Mouse (Mus musculus) E14TG2a.4 (cell line): ENCODE measurements around the gene Itgb1.

Experiments
- H3K27me3 ChIP-seq: 2 replicates; pipeline ENCODE4 v1.6.1; 2014; ENCODE audit warnings: low read length, control low read depth; ENCODE audit not compliant: insufficient read depth
- H3K36me3 ChIP-seq: 2 replicates; pipeline ENCODE4 v1.6.1; 2014; ENCODE audit warnings: low read length, control low read depth; ENCODE audit not compliant: insufficient read depth
- H3K4me1 ChIP-seq: replicated peaks from 2 replicates; pipeline ENCODE4 v1.6.1; 2014; ENCODE audit warnings: low read depth, low read length, control low read depth
- H3K4me3 ChIP-seq: replicated peaks from 2 replicates; pipeline ENCODE4 v1.5.1; 2014; ENCODE audit warnings: mild to moderate bottlenecking, low read length
- H3K9me3 ChIP-seq: 2 replicates; pipeline ENCODE4 v1.6.1; 2014; ENCODE audit warnings: low read length, control low read depth
- CTCF ChIP-seq: conservative IDR thresholded peaks from 2 replicates; pipeline ENCODE4 v1.5.1; 2014; ENCODE audit warnings: low read length
- NANOG ChIP-seq: IDR thresholded peaks from 2 replicates; pipeline ENCODE4 v1.6.1; 2014; ENCODE audit warnings: borderline replicate concordance, low read length, mixed read lengths
- POU5F1 ChIP-seq: IDR thresholded peaks from 2 replicates; pipeline ENCODE4 v1.6.1; 2014; ENCODE audit warnings: low read length, borderline replicate concordance

Gene Itgb1

GRCm38 (mm10) chr8:128654365-128655099 lies 30.9 kb upstream of the Itgb1 start:
- Histone ChIP-seq H3K4me3 (peak overlapping the region; percentile 41), H3K27me3 (peaks cover 3% of the 10 kb centered on the region; the same call in 1 of the 2 replicates), H3K9me3 (no peaks in the 10 kb centered on the region), H3K36me3 (no peaks in the 10 kb centered on the region), H3K4me1 (peaks cover 18% of the 10 kb centered on the region)
- TF ChIP-seq CTCF: no peak
- no peak for TF ChIP-seq POU5F1
- TF ChIP-seq NANOG: no peak

GRCm38 (mm10) chr8:128662144-128662543 lies 23.3 kb upstream of the Itgb1 start:
- H3K36me3 ChIP-seq: no peaks in the 10 kb centered on the region
- no peaks in the 10 kb centered on the region for H3K4me1 ChIP-seq
- no peaks in the 10 kb centered on the region for H3K9me3 ChIP-seq
- H3K4me3 ChIP-seq: no peak overlapping the region
- H3K27me3 ChIP-seq: no peaks in the 10 kb centered on the region
- no peak for TF ChIP-seq CTCF
- no peak for TF ChIP-seq POU5F1
- no peak for TF ChIP-seq NANOG

- no peaks in the 10 kb centered on the region for H3K27me3 ChIP-seq
- no peaks in the 10 kb centered on the region for H3K9me3 ChIP-seq
- no peaks in the 10 kb centered on the region for H3K36me3 ChIP-seq
- H3K4me3 ChIP-seq: no peak overlapping the region
- 0 out of 2 replicates have a peak, but pooled peaks cover 2% of the 10 kb centered on the region for H3K4me1 ChIP-seq
- TF ChIP-seq POU5F1 (no peak), NANOG (no peak), CTCF (no peak)
Observed at GRCm38 (mm10) chr8:128662696-128663095, 22.8 kb upstream of the Itgb1 start.

- no peak for TF ChIP-seq POU5F1
- no peak for TF ChIP-seq CTCF
- TF ChIP-seq NANOG: no peak
- no peaks in the 10 kb centered on the region for H3K27me3 ChIP-seq
Observed at GRCm38 (mm10) chr8:128663106-128663505, 22.3 kb upstream of the Itgb1 start.

GRCm38 (mm10) chr8:128666576-128667263 lies 18.7 kb upstream of the Itgb1 start:
- Histone ChIP-seq H3K27me3 (no peaks in the 10 kb centered on the region), H3K36me3 (no peaks in the 10 kb centered on the region), H3K9me3 (no peaks in the 10 kb centered on the region), H3K4me3 (no peak overlapping the region), H3K4me1 (0 out of 2 replicates have a peak, but pooled peaks cover 2% of the 10 kb centered on the region)
- no peak for TF ChIP-seq NANOG
- no peak for TF ChIP-seq POU5F1
- no peak for TF ChIP-seq CTCF

More at GRCm38 (mm10) chr8:128663106-128663505, 22.3 kb upstream of the Itgb1 start:
- no peaks in the 10 kb centered on the region for H3K9me3 ChIP-seq
- H3K4me3 ChIP-seq: no peak overlapping the region
- H3K36me3 ChIP-seq: no peaks in the 10 kb centered on the region
- H3K4me1 ChIP-seq: 0 out of 2 replicates have a peak, but pooled peaks cover 2% of the 10 kb centered on the region

GRCm38 (mm10) chr8:128671813-128672212 lies 13.6 kb upstream of the Itgb1 start:
- Histone ChIP-seq H3K27me3 (no peaks in the 10 kb centered on the region), H3K4me1 (0 out of 2 replicates have a peak, but pooled peaks cover 2% of the 10 kb centered on the region), H3K4me3 (no peak overlapping the region), H3K36me3 (no peaks in the 10 kb centered on the region), H3K9me3 (no peaks in the 10 kb centered on the region)
- no peak for TF ChIP-seq NANOG
- TF ChIP-seq POU5F1: no peak
- no peak for TF ChIP-seq CTCF

- Histone ChIP-seq H3K36me3 (no peaks in the 10 kb centered on the region), H3K9me3 (no peaks in the 10 kb centered on the region), H3K27me3 (no peaks in the 10 kb centered on the region), H3K4me1 (0 out of 2 replicates have a peak, but pooled peaks cover under 1% of the 10 kb centered on the region), H3K4me3 (no peak overlapping the region)
- TF ChIP-seq NANOG (no peak), POU5F1 (no peak), CTCF (no peak)
Observed at GRCm38 (mm10) chr8:128672441-128672840, 13.0 kb upstream of the Itgb1 start.

GRCm38 (mm10) chr8:128672950-128673349 lies 12.5 kb upstream of the Itgb1 start:
- no peaks in the 10 kb centered on the region for H3K27me3 ChIP-seq
- TF ChIP-seq CTCF (no peak), NANOG (no peak), POU5F1 (no peak)
- no peaks in the 10 kb centered on the region for H3K9me3 ChIP-seq
- H3K4me1 ChIP-seq: no peaks in the 10 kb centered on the region
- no peak overlapping the region for H3K4me3 ChIP-seq
- H3K36me3 ChIP-seq: no peaks in the 10 kb centered on the region
